In genomic region chr1:191182431-191183162, GRCm38 (mm10) we compare ENCODE assay signal across 8 mouse cellular contexts. TPM values are rescaled to one million over a fixed set of nuclear protein-coding genes. Genes with fewer than 3 reads are reported as not detected.
A peak's percentile ranks its signal among the peaks of the same experiment; 100 is the strongest.
DNase-seq lines count a peak whose midpoint lies in the region; ATAC-seq and TF ChIP-seq lines count a peak whose summit lies in the region.

No protein-coding gene starts in this region.

- no peaks in the 10 kb centered on the region for H3K36me3 ChIP-seq in C2C12 (ENCODE audit: control insufficient read depth, insufficient read depth)
- no peaks in the 10 kb centered on the region for H3K36me3 ChIP-seq in embryonic facial prominence, embryonic 13.5 days
- no peaks in the 10 kb centered on the region for H3K36me3 ChIP-seq in heart, embryonic 14.5 days (ENCODE audit: control insufficient read depth, insufficient read depth, low read length)
- H3K36me3 ChIP-seq in kidney, embryonic 16.5 days (ENCODE audit: insufficient read depth, low read length): no peaks in the 10 kb centered on the region
- no peaks in the 10 kb centered on the region for H3K36me3 ChIP-seq in lung, postnatal 0 days (ENCODE audit: insufficient read depth, low read length)

- H3K9ac ChIP-seq in embryonic facial prominence, embryonic 13.5 days: peak overlapping the region; percentile 65
- H3K9ac ChIP-seq in heart, embryonic 14.5 days (ENCODE audit: low read length): peak overlapping the region; percentile 88
- peak overlapping the region; percentile 76 for H3K9ac ChIP-seq in kidney, embryonic 16.5 days (replicated peaks; ENCODE audit: low read length)
- peak overlapping the region; percentile 78 for H3K9ac ChIP-seq in lung, postnatal 0 days (replicated peaks; ENCODE audit: low read depth)

- ATAC-seq in embryonic facial prominence, embryonic 13.5 days (ENCODE audit: insufficient number of reproducible peaks, insufficient read depth, low FRiP score, low TSS enrichment, low read depth): no peak
- peak; percentile 41 for ATAC-seq in heart, embryonic 14.5 days (ENCODE audit: insufficient number of reproducible peaks, insufficient read depth, low FRiP score, low read depth)
- peak; percentile 57 for ATAC-seq in kidney, embryonic 16.5 days (ENCODE audit: low FRiP score, low TSS enrichment)
- peak; percentile 27 for ATAC-seq in lung, postnatal 0 days
- no peak for ATAC-seq in frontal cortex, adult (ENCODE audit: low TSS enrichment)

- H3K79me3 ChIP-seq in C2C12 (ENCODE audit: low read depth): no peaks in the 10 kb centered on the region

- H3K79me2 ChIP-seq in C2C12 (ENCODE audit: control insufficient read depth, insufficient read depth): no peaks in the 10 kb centered on the region

- TF ChIP-seq EP300 in lung, postnatal 0 days (IDR thresholded peaks at IDR 0.05): no peak

- H3K4me2 ChIP-seq in embryonic facial prominence, embryonic 13.5 days: peak overlapping the region; percentile 99
- peak overlapping the region; percentile 94 for H3K4me2 ChIP-seq in heart, embryonic 14.5 days (ENCODE audit: low read length)
- peak overlapping the region; percentile 98 for H3K4me2 ChIP-seq in kidney, embryonic 16.5 days (replicated peaks; ENCODE audit: low read depth, low read length)
- H3K4me2 ChIP-seq in lung, postnatal 0 days (replicated peaks; ENCODE audit: low read depth, low read length): peak overlapping the region; percentile 70

- peak overlapping the region; percentile 52 for H3ac ChIP-seq in C2C12 (ENCODE audit: control insufficient read depth, insufficient read length, low read depth)

- peaks cover 70% of the 10 kb centered on the region for H3K4me1 ChIP-seq in embryonic facial prominence, embryonic 13.5 days
- H3K4me1 ChIP-seq in heart, embryonic 14.5 days (ENCODE audit: control insufficient read depth in 2 of 2, insufficient read depth in 2 of 2, low read length in 2 of 2): peaks cover 45 to 64% of the 10 kb centered on the region in 2 experiments
- peaks cover 63% of the 10 kb centered on the region for H3K4me1 ChIP-seq in kidney, embryonic 16.5 days (ENCODE audit: insufficient read depth, low read length)
- peaks cover 19% of the 10 kb centered on the region for H3K4me1 ChIP-seq in lung, postnatal 0 days (ENCODE audit: insufficient read depth, low read depth, low read length)

- H3K27ac ChIP-seq in embryonic facial prominence, embryonic 13.5 days: no peak overlapping the region
- peak overlapping the region; percentile 65 to 92 for H3K27ac ChIP-seq in heart, embryonic 14.5 days (replicated peaks in 1 of 2; ENCODE audit: control insufficient read depth in 1 of 2, insufficient read depth in 1 of 2, low read depth in 2 of 2, low read length in 2 of 2)
- H3K27ac ChIP-seq in kidney, embryonic 16.5 days (ENCODE audit: low read length): peak overlapping the region; percentile 70
- H3K27ac ChIP-seq in lung, postnatal 0 days (ENCODE audit: low read length): peak overlapping the region; percentile 93

- H3K4me3 ChIP-seq in C2C12 (ENCODE audit: insufficient read depth, poor library complexity, severe bottlenecking): peak overlapping the region; percentile 45
- peak overlapping the region; percentile 60 for H3K4me3 ChIP-seq in embryonic facial prominence, embryonic 13.5 days
- peak overlapping the region; percentile 73 to 74 for H3K4me3 ChIP-seq in heart, embryonic 14.5 days (ENCODE audit: control insufficient read depth in 1 of 2, insufficient read depth in 1 of 2, low read depth in 1 of 2, low read length in 2 of 2)
- peak overlapping the region; percentile 62 for H3K4me3 ChIP-seq in kidney, embryonic 16.5 days (ENCODE audit: low read length)
- peak overlapping the region; percentile 64 for H3K4me3 ChIP-seq in lung, postnatal 0 days (ENCODE audit: low read depth, low read length)

- under 1% methylated on average over 61 of the region's 61 CpGs for WGBS in embryonic facial prominence, embryonic 13.5 days
- WGBS in heart, embryonic 14.5 days: under 1% methylated on average over 61 of the region's 61 CpGs
- under 1% methylated on average over 61 of the region's 61 CpGs for WGBS in kidney, embryonic 16.5 days
- WGBS in lung, postnatal 0 days: under 1% methylated on average over 60 of the region's 61 CpGs

- H3K27me3 ChIP-seq in C2C12 (ENCODE audit: control insufficient read depth, insufficient read depth, insufficient read length): peaks cover 27% of the 10 kb centered on the region
- H3K27me3 ChIP-seq in embryonic facial prominence, embryonic 13.5 days: peaks cover 90% of the 10 kb centered on the region
- H3K27me3 ChIP-seq in heart, embryonic 14.5 days (ENCODE audit: control insufficient read depth, insufficient read depth, low read length): peaks cover 9% of the 10 kb centered on the region; the same call in 1 of the 2 replicates
- H3K27me3 ChIP-seq in kidney, embryonic 16.5 days (ENCODE audit: insufficient read depth, low read length): peaks cover 40% of the 10 kb centered on the region
- no peaks in the 10 kb centered on the region; the same call in 1 of the 2 replicates for H3K27me3 ChIP-seq in lung, postnatal 0 days (replicated peaks; ENCODE audit: insufficient read depth, low read length)

- no peaks in the 10 kb centered on the region for H3K9me3 ChIP-seq in embryonic facial prominence, embryonic 13.5 days
- no peaks in the 10 kb centered on the region for H3K9me3 ChIP-seq in heart, embryonic 14.5 days (ENCODE audit: control insufficient read depth, low read length)
- H3K9me3 ChIP-seq in kidney, embryonic 16.5 days (ENCODE audit: low read length): no peaks in the 10 kb centered on the region
- H3K9me3 ChIP-seq in lung, postnatal 0 days (ENCODE audit: low read length): no peaks in the 10 kb centered on the region

- DNase-seq in adrenal gland, postnatal 10 days: peak; percentile 77
- DNase-seq in lung, postnatal 0 days (ENCODE audit: low spot score): peak; percentile 90
- DNase-seq in ovary, adult 18-20 months (ENCODE audit: low spot score): peak; percentile 56

- peak; percentile 71 for TF ChIP-seq CTCF in C2C12 (IDR thresholded peaks at IDR 0.05; ENCODE audit: control insufficient read depth, insufficient read depth, insufficient read length)
- TF ChIP-seq CTCF in lung, postnatal 0 days (IDR thresholded peaks at IDR 0.05): peak; percentile 80

TF ChIP-seq in C2C12, 6 proteins besides CTCF, POLR2A, EP300 and RAD21:
- TF ChIP-seq CEBPB (IDR thresholded peaks at IDR 0.05; ENCODE audit: low read depth) (no peak), MAX (IDR thresholded peaks at IDR 0.05) (no peak), MYOD1 (IDR thresholded peaks at IDR 0.05; ENCODE audit: control insufficient read depth, insufficient read length, low read depth) (no peak), FOSL1 (IDR thresholded peaks at IDR 0.05; ENCODE audit: insufficient read depth, low read length, poor library complexity, severe bottlenecking) (no peak)

RNA-seq across cellular contexts. Expression of gene Fam71a, which starts 18.0 kb away (rescaled TPM):
- not detected for polyA plus RNA-seq in C2C12 (2012; fragmentation: generic; extraction: Trizol)
- total RNA-seq in adrenal gland, postnatal 10 days (2021): not detected
- not detected in 2 replicates for polyA plus RNA-seq in embryonic facial prominence, embryonic 13.5 days (2015; fragmentation: Nextera tagmentation; extraction: Ambion mirVana)
- not detected in 2 replicates for polyA plus RNA-seq in heart, embryonic 14.5 days (2014; fragmentation: Nextera tagmentation; extraction: Ambion mirVana)
- polyA plus RNA-seq in kidney, embryonic 16.5 days (2015; fragmentation: Nextera tagmentation; extraction: Ambion mirVana): not detected in 2 replicates
- not detected in 2 replicates for polyA plus RNA-seq in lung, postnatal 0 days (2015; fragmentation: Nextera tagmentation; extraction: Ambion mirVana)

RNA-seq across cellular contexts. Expression of gene Atf3, which starts 35.2 kb away (rescaled TPM):
- polyA plus RNA-seq in C2C12 (2012; fragmentation: generic; extraction: Trizol): 1.4 TPM
- total RNA-seq in adrenal gland, postnatal 10 days (2021): 1 to 10 TPM; 1.2 to 5.4 TPM
- 2.6 and 2.9 TPM in 2 replicates for polyA plus RNA-seq in embryonic facial prominence, embryonic 13.5 days (2015; fragmentation: Nextera tagmentation; extraction: Ambion mirVana)
- 15.6 and 17.8 TPM in 2 replicates for polyA plus RNA-seq in heart, embryonic 14.5 days (2014; fragmentation: Nextera tagmentation; extraction: Ambion mirVana)
- 4.1 and 4.4 TPM in 2 replicates for polyA plus RNA-seq in kidney, embryonic 16.5 days (2015; fragmentation: Nextera tagmentation; extraction: Ambion mirVana)
- polyA plus RNA-seq in lung, postnatal 0 days (2015; fragmentation: Nextera tagmentation; extraction: Ambion mirVana): 8.2 and 8.3 TPM in 2 replicates

Comparison
In these comparisons a context has a peak if more than half of its experiments do, and no peak if none do; other contexts are left out.
1. ATAC-seq: peak in heart, embryonic 14.5 days (single experiment), kidney, embryonic 16.5 days (single experiment) and lung, postnatal 0 days (single experiment); none in embryonic facial prominence, embryonic 13.5 days (single experiment) and frontal cortex, adult (single experiment).
2. Peak in every context shown above with its lines, with median percentiles within 50 percentile points of each other: H3K4me3 ChIP-seq, DNase-seq, H3K4me2 ChIP-seq and H3K9ac ChIP-seq.